Mouse (Mus musculus): ENCODE data around the gene Mfsd12.

The Mfsd12 gene

DNA sequence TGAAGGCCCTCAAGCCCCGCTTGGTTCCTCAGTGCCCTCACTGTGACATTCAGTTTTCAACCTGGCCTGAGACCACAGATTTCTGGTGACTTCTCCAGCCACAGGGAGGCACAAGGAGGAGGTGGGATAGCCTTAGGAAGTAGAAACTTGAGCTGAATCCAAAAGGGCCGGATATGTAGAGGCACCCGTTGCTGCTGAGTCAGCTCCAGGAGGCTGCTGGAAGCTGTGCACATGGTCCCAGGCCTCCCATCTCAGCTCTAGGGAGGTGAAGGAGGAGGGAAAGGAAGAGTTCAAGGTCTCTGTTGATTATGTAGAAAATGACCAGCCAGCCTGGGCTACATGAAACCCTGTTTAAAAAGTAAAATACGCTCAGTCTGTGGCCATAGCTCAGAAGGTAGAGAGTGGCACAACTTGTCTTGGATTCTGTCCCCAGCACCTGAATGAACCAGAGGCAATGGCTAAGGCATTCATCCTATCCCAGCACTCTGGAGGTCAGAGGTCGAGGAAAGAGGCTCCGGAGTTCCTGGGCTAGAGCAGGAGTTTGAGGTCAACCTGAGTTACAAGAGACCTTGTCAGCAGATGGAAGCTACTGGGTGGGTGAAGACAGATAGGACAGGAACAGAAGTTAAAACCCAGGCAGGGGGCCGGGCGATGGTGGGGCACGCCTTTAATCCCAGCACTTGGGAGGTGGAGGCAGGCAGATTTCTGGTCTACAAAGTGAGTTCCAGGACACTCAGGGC is 2.4 kb upstream of the Mfsd12 start:
- no peak for DNase-seq (ENCODE audit: low spot score in 2 of 2)

DNA sequence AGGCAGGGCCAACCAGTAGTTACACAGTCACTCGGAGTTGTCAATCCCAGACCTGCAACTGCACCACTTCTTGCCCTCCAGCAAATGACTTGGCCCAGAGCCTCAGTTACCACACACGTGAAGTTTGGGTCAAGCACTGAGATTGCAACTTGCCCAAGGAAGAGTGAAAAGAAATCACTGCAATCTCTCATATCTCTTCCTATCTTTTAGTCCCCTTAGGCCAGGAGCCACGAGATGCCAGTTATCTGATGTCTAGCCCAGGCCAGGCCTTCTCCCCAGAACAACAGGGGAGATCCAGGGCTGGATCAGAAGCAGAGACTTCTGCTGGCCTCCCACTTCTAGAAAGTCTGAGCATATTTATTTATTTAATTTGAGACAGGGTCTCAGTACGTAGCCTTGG is 1.8 kb upstream of the Mfsd12 start:
- DNase-seq (ENCODE audit: low spot score in 2 of 2): no peak

DNA sequence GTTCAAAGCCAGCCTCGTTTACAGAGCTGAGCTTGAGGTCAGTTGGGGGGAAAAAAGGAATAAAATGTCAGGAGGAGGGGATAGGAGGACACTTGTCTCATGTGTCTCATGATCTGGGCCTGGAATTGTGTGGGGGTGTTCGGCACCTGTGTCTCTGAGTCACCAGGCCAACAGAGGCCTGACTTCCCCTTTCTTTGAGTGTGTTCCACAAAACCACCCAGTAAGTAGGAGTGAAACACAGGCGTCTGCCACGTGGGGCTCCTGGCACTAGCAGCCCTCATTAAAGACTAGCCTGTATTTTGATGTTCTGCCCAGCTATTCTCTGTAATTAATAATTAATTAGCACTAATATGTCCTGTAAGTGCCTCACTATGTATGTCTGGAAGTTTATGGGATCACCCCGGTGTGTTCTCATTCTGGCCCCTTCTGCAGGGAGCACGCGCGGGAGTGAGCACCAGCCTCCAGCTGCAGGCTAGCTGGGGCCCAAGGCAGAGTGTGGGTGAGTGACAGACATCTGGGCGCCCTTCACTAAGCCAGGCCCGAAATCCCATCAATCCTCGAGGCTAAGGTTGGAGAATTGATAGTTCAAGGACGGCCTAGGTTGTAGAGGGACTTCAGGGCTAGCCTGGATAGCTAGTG is 820 bp upstream of the Mfsd12 start:
- DNase-seq (ENCODE audit: low spot score in 2 of 2): no peak

DNA sequence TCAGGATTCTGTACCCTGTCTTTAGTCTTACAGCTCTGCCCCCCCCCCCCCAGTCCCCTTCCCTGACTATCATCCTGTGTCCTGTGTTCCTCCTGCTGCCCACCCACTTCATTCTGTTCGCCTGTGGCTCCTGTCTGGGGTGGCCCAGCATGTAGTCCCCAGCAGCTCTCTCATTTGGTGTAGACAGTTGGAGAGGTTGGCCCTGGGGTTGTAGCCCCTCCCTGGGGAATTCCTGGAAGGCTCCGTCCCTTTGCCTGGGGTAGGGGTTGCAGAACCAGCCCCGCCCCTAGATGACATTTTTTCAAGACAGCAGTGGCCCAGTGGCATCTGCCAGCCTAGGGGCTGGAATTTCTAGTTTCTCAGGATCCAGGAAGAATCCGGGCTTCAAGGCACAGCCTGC is 918 bp downstream of the Mfsd12 start:
- no peak for DNase-seq (ENCODE audit: low spot score in 2 of 2)

DNA sequence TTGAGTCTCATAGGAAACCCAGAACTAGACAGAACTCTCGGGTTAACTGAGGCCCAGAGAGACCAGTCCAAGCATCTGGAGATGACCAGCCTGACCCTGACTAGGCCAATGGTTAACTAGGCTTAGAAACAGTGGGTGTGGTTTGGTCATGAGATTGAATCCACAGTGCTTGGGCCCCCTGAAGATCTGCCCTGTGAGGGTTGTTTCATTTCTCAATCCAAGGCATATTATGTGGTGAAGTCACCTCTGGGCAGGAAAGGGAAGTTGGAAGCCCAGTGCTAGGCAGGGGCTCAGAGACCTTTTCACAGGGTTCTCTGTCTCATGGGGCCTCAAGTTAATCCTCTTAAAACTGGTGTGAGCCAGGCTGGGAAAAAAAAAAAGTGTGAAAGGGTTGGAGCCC is 1.6 kb downstream of the Mfsd12 start:
- DNase-seq (ENCODE audit: low spot score in 2 of 2): no peak

DNA sequence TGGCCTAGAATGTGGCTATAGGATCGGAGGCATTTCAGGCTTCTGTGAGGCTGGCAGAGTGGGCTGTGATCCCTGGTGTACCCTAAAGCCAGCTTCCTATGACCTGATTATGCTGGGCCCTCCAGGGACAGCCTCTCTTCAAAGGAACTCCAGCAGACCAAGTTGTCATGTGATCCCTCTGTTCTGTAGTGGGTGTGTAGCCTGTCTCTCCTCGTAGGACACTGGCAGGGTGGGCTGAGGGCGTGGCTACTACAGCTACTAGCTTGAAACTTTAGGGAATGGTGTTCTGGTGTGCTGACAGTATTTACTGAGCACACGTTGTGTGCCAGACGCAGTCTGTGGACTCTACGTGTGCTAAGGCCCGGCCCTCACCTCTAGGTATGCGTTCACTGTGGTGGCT is 3.4 kb downstream of the Mfsd12 start:
- no peak for DNase-seq (ENCODE audit: low spot score in 2 of 2)

DNA sequence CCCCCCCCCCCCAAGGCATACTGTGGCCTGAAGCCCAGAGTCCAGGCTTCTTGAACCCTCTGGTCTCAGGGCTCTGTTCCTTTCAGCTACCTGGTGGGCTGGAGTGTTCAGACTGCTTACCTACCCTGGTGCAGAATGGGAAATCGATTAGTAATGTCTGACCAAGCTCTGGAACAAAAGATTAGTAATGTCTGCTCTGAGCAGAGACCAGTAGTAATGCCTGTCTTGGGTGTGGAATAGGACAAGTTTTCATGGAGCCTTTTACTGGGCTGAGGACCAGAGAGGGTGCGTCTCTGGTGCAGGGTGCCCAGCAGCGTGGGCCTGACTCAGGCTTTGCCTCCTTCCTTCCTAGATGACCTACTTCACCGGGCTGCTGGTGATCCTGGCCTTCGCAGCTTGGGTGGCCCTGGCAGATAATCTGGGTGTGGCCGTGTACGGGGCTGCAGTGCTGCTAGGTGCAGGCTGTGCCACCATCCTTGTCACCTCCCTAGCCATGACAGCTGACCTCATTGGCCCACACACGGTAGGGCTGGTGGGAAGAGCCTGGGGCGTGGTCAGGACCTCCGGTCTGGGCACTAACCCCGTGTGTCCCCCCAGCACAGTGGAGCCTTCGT is 5.2 kb downstream of the Mfsd12 start:
- no peak for DNase-seq (ENCODE audit: low spot score in 2 of 2)

- peak in 1 of 2 experiments; percentile 65 for DNase-seq (ENCODE audit: low spot score in 2 of 2)
These were observed 6.4 kb downstream of the Mfsd12 start for GRCm38 (mm10) chr10:81363436-81364346.

GRCm38 (mm10) chr10:81364666-81365065 is 7.4 kb downstream of the Mfsd12 start:
- no peak for DNase-seq (ENCODE audit: low spot score in 2 of 2)

DNA sequence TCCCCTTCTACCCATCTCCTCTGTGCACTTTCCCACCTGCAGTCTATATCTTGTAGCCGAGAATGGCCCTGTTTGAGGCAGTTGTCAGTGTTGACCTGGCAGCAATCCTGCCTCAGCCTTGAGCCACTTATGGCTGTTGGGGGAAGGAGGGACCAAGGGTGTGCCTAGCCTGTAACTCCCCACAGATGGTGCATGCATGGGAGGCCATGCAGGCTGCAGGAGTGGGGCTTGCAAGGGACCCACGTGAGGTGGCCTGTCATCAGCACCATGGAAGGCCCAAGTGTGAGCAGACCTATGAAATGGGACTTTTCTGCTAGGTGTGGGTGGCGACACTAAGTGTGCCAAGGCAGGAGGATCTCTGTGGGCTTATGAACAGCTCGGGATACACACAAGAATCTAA is 7.8 kb downstream of the Mfsd12 start:
- DNase-seq (ENCODE audit: low spot score in 2 of 2): no peak

GRCm38 (mm10) chr10:81365672-81366476 is 8.6 kb downstream of the Mfsd12 start, which contains the start of gene 4930404N11Rik:
TSS of gene 4930404N11Rik (minus strand) at chr10:81365816.
- no peak for DNase-seq (ENCODE audit: low spot score in 2 of 2)

DNA sequence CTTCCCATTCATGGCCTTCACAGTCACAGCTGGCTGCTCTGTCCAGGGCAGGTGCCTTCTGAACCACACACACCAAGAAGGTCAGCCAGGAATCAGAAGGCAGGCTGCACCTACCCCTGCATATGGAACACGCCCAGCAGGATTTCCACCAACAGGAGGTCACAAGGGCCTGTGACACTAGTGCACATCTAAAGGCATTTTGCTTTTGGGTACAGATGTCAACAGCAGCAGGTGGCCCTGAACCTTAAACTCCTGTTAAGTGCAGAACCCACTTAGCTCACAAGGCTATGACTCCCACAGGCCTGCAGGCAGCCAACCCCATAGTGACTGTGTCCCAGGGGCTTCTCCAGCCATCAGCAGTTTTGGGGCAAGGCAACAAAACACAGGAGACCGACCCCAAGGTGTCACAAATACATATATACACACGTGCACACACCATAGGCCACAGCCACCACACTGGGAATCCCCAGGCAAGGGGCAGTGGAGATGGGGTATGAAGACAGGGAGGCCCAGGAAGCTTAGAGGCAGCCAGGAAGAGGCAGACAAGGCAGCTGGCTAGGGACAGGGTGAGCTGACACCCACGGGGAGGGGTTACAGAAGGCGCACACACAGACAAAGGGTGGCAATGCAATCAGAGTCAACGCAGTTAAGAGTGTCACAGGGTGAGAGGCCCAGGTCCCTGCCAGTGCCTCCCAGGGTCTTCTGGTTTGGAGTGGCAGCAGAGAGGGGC is 9.4 kb downstream of the Mfsd12 start:
- no peak for DNase-seq (ENCODE audit: low spot score in 2 of 2)

GRCm38 (mm10) chr10:81367207-81367495 is 9.9 kb downstream of the Mfsd12 start:
- DNase-seq (ENCODE audit: low spot score in 2 of 2): no peak

DNA sequence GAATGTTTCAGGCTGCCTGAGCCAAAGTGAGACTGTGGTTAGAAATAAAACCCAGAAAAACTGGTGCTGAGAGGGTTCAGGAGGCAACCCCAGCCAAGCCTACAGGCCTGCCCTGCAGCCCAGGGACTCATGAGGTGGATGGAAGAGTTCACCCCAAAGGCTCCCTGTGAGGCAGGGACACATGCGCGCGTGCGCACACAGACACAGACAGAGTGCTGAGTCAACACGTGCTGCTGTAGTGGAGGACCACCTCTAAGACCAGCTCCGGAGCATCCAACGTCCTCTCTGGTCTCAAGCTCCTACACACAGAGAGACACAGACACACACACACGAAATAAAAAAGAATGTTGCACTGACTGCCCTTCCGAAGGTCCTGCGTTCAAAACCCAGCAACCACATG is 18.0 kb downstream of the Mfsd12 start:
- no peak for DNase-seq (ENCODE audit: low spot score in 2 of 2)

- no peak for DNase-seq (ENCODE audit: low spot score in 2 of 2)
These were observed 19.5 kb downstream of the Mfsd12 start for GRCm38 (mm10) chr10:81376561-81377361.

GRCm38 (mm10) chr10:81377362-81377664 is 20.0 kb downstream of the Mfsd12 start:
- no peak for DNase-seq (ENCODE audit: low spot score in 2 of 2)

DNA sequence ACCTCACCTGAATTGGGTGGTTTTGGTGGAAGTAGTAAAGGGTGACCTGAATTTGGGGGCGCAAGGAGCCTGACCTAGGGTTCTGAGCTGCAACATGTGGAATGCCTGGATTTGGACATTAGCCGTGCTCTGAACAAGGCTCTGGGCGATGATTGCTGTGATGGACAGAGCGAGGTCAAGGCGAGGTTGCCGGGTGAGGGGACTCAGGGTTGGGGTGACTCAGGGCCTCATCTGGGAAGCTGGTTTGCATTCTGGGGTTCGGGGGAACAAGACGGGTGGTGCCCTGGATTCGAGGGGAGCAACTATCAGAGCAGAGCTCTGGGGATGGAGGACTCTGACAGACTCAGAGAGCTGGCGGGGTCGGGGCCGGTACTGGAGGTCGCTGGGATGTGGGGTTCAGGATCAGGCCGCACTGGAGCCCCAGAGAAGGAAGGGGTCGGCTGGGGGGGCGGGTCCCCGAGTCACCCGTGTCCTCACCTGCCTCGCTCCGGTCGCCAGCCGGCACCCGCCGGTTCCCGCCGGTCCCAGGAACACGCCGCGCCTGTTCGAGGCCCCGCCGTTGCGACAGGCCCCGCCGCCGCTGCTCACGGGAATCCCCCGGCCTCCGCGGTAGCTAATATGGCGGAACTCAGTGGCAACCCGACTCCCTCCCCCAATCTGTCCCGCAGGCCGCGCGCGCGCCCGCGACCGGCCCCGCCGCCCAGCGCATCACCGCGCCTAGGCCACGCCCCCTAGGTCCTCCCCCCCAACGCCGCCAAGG is 20.7 kb downstream of the Mfsd12 start, which contains the start of gene Fzr1:
TSS of gene Fzr1 (minus strand) at position 724 of the 760 bp plus-strand sequence.
- no peak for DNase-seq (ENCODE audit: low spot score in 2 of 2)

- peak; percentile 100 for DNase-seq (ENCODE audit: low spot score in 2 of 2)
These were observed 21.4 kb downstream of the Mfsd12 start for GRCm38 (mm10) chr10:81378553-81379182.

DNA sequence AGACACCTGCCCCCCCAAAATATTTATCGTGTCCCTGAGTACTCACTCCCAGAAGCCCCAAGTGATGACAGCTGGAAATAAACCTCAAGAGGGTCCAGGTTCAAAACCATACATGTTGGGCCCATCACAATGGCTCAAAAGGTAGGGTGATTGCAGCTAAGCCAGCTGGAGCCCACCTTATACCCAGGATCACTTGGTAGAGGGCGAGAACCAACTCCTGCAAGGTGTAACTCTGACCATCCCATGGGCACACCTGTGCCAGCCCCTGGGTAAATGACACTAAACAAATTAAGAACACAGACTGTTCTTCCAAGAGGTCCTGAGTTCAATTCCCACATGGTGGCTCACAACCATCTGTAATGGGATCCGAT is 21.9 kb downstream of the Mfsd12 start:
- no peak for DNase-seq (ENCODE audit: low spot score in 2 of 2)
